Mouse (Mus musculus) right cerebral cortex, postnatal 36 days (tissue): ENCODE data around the gene Fam102a.
"Not testable (repeated sequence)": the region's sequence is repeated elsewhere in the genome, so short reads cannot be mapped to it uniquely, and the experiment has no call there.

Experiments
- DNase-seq, 2 experiments: peaks; one replicate each; pipeline ENCODE4 v3.0.0; 2022; ENCODE audit warnings: low spot score in 2 of 2, mixed read lengths in 1 of 2

The Fam102a gene

DNA sequence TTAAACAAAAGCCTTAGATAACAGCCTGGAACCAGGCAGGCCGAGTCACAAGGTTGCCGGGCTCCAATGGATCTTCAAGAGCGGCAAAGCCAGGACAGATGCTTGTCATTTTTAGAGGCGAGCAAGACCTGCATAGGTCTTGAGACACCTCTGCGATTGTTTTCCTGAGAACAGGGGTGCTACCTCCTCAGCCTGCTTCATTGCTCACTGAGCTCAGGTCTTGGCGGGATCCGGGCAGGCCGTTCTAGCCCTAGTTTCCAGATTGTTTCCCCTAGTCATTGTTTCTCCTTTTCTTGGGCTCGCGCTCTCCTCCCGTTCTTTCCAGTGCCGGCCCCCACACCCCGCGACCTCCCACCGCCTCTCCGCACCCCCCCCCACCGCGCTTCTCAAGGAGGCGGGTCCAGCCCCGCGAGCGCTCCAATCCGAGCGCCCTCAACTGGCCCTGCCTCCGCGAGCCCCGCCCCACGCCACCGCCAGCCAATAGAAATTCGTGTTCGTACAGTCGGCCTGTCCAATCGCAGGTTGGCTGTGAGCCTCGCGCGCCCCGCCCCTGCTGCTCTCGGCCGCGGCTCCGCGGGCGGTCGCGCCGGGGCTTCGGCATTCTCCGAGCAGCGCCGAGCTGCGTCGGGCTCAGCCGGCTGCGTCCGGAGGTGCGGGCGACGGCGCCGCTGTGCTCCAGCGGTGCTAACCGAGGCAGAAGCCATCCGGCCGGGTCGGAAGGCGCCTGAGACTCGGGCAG is at the start of gene Fam102a:
Fam102a (plus strand) TSS at position 600 of the 739 bp plus-strand sequence.
- peak; percentile 98 for DNase-seq

DNA sequence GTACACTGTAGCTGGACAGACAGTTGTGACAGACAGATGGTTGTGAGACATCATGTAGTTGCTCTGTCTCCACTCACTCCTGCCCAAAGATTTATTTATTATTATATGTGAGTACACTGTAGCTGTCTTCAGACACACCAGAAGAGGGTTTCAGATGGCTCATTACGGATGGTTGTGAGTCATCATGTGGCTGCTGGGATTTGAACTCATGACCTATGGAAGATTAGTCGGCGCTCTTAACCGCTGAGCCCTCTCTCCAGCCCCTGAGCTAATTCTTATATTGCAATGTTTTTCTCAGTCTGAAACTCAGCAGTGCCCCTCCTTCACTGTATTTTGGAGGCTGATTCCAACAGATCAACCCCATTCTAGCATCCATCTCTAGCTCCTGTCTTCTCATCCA is 49.4 kb upstream of the Fam102a start:
- DNase-seq: no peak

DNA sequence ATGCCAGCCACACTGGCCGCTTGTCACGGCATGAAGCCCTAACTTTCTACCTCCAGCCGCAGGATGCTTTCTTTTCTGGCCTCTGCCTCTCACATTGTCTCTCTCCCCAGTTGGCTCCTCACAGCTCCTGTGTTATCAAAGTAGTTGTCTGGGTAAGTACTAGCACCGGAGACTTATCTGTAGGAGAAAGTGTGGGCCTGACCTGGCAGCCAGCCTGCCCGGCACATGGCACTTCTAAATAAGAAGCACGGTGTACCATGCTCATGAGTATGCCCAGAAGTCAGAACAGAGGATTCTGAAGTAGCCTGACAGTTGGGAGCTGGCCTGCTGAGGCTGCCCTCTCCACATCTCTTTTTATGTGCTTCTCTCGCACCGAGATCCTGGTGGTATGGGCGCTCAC is 49.0 kb upstream of the Fam102a start:
- no peak for DNase-seq

DNA sequence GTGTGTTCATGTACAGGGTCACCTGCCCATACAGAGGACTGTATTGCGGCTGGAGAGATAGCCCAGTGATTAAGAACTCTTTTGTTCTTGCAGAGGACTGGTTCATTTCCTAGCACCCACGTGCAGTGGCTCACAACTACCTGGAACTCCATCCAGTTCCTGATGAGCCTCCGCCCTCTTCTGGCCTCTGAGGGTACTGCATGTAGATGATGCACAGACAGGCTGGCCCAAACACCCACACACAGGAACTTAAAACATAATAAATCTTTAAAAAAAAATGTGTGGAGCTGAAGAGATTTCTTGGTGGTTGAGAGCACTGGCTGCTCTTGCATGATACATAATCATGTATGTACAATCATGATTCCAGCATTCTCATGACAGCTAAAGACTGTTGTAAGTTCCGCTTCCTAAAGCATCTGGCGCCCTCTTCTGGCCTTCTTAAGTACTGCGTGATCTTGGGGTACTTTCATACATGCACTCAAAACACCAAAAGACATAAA is 48.0 kb upstream of the Fam102a start:
- DNase-seq: peak; percentile 85 to 88

DNA sequence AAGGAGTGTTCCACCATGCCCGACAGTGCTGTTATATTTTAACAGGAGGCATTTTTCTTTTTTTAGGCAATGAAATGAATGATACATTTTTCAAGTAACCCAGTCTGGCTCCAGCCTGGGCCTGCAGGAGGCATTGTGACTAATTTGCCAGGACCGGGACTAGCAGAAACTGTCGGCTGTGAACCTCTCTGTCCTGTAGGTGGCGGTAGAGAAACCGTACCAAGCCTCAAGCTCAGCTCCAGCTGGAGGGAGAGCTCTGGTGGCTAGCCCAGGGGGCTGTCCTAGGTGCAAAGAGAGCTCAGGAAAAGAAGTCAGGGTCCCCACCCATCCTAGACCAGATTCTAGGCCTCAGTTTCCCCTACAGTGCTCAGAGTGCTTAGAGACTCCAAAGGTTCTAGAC is 46.5 kb upstream of the Fam102a start:
- peak; percentile 49 to 65 for DNase-seq

DNA sequence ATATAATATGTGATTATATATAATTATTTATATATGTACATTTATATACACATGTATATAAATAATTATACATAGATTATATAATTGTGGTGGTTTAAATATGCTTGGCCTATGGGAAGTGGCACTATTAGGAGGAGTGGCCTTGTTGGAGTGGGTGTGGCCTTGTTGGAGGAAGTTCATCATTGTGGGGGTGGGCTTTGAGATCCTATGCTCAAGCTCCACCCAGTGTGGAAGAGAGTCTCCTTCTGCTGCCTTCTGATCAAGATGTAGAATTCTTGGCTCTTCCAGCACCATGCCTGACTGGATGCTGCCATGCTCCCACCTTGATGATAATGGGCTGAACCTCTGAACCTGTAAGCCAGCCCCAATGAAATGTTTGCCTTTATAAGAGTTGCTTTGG is 44.4 kb upstream of the Fam102a start:
- DNase-seq: not testable (repeated sequence)

DNA sequence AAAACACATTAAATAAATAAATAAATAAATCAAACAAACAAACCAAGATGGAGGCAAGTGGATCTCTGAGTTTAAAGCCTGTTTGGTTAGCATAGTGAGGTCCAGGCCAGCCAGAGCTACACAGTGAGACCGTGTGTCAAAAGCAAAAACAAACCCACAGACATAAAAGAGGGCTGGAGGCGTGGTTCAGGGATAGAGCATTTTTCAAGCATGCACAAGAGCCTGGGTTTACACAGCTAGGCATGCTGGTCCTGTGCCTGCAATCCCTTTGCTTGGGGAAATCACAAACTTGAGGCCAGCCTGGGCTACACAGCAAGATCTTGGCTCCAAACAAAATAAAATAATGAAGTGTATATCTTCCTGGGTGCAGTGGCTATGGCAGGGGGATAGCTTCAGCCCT is 42.5 kb upstream of the Fam102a start:
- DNase-seq: no peak

DNA sequence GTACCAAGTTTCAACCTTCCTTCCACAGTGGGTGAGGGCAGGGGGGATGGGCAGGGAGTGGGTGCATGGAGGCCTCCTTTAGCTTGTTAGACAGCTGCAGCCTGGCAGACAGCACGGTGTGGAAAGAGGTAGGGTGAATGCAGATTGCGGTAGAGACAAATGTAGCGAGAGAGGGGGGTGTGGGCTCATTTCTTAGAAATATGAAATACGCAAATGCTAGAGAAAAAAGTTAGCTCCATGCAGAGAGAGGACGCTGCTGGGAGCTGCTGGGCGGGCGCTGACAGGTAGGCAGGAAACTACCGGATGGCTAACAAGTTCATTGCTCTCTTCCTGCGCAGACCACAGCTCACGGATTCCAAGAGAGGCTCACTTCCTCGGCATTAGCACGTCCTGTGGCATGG is 41.8 kb upstream of the Fam102a start:
- no peak for DNase-seq

DNA sequence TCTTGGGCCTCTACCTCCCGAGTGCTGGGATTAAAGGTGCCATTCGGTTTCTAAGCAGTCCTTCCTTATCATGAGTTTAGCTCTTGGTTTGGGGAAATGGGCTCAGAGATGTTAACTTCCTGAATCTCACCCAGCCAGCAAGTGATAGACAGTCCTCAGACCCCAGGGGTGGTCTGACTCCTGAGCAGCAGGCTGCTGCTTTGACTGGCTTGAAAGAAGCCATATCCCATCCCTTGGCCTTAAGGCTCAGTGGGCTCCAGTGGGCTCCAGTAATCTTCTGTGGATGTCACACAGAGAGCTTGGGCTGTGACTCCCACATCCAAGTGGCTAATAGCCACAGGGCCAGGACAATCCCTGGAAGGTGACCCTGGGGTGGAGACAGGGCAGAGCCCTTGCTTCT is 40.6 kb upstream of the Fam102a start:
- DNase-seq: no peak

DNA sequence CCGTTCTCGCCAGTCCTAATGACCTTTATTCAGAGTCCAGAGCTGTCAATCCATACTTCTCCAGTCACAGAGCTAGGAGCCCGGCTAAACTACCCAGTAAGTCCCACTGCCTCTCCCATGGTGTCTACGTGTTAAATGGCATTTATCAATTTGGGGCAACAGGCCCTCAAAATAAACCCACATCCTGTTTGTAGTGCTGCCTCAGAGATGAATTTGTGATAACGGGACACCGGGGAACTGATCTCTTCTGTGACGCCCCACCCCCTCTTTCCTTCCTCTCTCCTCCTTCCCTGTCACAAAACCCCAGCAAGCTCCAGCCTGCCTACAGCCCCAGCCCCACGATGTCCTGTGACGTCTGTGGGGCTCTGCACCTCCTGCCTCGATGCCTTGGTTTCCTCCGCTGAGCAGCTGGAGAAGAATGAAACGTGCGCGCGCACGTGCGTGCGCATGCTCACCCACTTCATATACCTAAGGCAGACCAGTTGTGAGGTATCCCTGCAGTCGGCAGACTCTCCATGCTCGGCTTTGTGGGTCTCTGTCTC is 39.9 kb upstream of the Fam102a start:
- DNase-seq: no peak

DNA sequence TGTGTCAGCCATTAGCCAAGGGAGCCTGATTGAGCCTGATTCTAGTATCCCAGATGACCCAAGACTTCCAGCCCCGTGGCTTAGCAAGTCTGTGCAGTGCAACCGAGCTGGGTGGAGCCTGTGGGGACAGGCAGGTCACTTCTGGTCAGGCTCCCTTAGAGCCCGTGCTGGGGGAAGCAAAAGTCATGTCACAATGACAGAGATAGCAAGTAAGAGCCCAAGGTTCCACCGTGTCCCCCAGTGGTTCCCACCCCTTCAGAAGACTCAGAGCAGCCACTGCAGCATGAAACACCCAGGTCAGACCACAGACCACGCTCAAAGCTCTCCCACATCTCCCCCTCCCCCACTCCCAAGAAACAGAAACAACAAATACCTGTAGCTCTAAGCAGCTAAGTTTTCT is 38.9 kb upstream of the Fam102a start:
- no peak for DNase-seq

DNA sequence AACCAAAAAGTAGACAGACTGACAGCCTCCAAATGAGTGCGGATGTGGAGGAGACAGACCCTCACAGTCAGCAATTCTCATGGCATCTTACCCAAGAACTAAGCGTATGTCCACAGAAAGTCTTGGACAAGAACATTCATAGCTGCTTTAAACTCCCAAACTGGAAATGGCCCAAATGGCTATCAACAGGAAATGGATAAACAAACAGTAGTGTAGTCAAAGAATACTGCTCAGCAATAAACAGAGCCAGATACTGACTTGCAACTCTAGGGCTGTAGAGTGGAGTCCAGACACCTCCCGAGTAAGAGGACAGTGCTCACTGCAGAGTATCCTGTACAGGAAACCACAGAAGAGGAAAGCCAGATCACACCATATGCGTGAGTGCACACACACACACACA is 35.8 kb upstream of the Fam102a start:
- no peak for DNase-seq

DNA sequence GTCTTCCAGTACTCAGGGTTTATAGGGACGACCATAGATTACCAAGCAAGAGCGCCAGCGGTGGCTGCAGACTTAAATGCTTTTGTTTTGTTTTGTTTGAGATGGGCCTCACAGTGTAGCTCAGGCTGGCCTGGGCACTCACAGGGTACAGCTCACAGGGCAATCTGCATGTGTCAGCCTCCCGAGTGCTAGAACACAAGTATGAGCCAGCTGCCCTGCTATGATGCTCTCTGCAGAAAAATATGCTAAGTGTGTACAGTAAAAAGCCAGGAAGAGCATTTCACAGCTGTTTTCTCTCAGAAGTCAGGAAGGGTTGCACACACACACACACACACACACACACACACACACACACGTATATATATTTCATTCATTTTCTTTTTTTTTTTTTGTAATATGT is 34.7 kb upstream of the Fam102a start:
- no peak for DNase-seq

DNA sequence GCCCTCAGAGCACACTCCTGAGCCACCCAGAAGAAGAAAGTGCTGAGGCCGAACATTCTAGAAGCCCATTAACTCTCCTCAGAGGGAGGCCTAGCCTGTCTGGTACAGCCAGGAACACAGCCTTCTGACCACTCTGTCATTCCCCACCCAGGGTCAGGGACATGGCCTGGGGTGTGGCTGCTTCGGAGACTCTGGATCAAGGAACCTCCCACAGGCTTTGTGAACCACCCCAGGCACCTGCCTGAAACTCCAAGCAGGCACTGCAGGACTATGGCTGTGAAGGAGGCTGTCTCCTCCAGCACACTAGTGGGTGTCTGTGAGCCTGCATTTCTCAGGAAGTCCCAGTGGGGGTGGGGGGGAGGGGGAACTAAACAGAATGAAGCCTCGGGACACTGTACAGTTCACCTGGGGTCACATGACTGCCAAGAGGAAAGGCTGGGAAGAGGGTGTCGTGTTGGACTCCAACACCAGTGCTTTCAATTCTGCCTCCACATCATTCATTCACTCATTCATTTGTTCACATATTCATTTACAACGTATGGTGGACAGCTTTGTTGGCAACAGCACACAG is 33.3 kb upstream of the Fam102a start:
- no peak for DNase-seq

DNA sequence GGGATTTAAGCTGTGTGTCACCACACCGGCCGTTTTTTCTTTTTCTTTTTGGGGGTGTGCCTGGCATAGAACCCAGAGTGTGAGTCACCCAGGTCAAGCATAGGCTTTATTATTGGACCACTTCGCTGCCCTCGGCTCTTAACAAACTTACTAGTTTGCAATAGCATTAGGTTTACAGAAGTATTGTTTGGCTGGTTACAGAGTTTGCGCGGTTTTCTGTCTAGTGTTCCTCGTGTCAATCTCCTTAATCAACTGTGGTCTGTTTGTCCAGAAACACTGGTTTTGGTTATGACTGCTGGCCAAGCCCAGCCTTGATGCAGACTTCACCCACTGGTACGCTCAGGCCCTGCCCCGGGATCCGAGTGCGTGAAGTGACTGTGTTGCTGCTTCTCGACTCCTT is 32.3 kb upstream of the Fam102a start:
- DNase-seq: no peak

DNA sequence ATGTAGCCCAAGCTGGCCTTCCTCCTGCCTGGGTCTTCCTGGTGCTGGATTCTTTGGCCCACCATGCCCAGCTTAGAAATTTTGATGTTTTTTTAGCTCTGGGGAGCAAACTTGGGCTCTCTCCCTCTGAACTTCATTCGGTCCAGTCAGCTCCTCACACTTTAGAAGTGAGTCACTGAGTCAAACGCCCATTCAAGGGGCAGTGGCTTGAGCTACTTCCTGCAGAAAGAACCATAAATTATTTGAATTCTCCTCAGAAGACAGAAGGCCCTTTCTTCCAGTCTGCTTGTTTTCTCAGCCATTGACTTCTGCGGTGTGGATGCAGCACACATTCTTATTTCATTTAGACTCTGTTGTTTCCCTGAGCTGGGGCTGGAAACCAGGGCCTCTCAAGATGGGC is 31.5 kb upstream of the Fam102a start:
- no peak for DNase-seq

DNA sequence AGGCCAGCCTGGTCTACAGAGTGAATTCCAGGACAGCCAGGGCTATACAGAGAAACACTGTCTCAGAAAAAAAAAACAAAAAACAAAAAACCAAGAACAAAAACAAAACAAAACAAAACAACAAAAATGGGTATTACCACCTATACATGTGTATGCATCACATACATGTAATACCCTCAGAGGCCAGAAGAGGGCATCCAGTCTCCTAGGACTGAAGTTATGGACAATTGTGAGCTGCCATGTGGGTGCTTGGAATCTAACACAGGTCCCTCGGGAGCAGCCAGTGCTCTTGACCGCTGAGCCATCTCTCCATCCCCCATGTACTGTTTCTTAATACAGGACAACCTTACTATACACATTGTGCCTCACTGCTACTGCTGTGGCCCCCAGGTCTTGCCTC is 29.6 kb upstream of the Fam102a start:
- DNase-seq: no peak

DNA sequence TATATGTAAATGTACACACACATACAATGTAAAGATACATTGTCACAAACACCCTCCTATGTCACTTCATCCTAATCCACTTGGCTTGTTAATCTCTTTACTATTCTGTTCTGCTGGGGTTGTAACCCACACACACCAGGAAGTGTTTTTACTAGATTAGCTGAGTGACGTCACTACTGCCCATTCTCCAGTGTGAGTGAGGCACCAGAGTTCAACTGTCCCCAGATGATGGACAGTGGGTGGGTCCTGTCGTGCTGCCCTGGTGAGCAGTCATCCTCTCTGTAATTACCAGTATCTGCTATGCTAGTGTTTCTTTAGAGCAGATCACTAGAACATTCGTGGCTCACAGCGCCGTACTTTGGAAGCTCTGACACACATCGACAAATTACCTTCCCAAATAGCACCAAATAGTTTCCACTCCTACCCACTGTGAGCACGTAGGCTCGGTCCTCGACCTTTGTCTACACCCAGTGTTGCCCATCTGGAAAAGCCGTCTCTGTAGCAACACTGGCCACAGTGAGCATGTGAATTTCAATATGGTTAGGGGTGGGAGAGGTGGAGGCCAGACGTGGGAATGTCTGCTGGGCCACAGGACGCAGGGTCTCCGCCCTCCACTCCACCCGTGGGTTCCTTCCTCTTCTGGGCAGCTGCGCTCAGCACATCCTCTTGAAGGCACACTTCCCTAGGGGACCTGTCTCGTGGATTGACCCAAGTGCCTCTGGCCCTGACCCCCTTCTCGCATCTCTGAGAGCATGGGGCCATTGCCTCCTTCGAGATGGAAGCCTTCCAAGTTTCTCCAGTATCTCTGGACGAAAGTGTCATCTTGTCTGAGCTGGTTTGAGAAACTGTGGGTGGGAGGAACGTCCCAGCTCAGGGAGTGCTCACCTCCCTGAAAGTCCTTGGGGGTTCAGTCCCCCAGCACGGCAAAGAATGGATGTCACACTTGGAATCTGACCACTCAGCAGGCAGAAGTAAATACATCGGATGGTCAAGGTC is 28.2 kb upstream of the Fam102a start:
- no peak for DNase-seq

DNA sequence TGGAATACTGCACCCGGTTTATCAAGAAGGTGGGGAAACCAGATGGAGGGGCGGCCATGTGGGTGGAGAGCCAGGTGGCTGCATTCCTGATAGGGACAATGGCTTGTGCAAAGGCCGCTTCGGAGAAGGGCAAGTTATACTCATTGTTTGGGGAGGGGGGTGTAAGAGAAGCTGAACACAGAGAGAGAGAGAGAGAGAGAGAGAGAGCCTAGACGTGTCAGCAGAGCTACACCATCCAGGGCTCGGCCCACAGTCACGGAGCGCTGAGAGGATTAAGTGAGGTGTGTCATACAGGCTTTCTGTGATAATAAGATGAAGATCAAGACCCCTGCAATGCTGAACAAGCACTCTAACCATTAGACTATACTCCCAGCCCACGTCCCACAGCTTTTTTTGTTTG is 27.2 kb upstream of the Fam102a start:
- no peak for DNase-seq

DNA sequence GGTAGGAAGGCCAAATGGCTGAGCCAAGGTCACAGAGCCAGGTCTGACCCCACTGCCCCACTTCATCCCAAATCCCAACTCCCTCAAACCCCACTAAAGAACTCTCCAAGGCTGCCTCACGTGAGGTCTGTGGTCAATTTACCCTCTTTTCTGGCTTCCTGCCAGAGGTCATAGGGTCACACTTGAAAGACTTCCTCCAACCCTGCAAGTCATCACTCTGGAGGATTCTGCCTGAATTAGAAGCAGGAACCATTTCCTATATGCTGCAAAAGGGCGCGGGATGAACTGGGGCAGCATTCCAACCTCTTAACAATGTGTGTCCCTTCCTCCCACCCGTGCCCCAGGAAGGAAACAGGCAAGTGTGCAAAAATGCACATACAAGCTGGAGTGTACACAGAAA is 25.8 kb upstream of the Fam102a start:
- DNase-seq: no peak

DNA sequence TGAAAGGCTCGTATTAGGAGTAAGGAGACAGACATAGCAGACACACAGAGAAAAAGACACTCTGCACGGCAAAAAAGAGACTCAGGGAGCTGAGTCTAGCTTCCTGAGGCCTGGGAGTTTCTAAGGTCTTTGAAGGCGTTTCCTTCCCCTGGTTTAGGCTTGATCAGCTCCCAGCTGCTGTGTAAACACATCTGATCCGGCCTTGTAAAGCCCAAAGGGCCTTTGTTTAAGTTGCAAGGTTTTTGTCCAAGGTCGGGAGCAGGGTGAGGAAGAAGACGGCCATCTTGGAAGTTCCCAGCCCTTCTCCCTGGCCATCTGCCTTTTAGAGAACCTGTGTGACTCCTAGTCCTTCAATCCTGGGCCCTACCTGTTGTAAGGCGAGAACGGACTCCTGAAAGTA is 25.2 kb upstream of the Fam102a start:
- no peak for DNase-seq

DNA sequence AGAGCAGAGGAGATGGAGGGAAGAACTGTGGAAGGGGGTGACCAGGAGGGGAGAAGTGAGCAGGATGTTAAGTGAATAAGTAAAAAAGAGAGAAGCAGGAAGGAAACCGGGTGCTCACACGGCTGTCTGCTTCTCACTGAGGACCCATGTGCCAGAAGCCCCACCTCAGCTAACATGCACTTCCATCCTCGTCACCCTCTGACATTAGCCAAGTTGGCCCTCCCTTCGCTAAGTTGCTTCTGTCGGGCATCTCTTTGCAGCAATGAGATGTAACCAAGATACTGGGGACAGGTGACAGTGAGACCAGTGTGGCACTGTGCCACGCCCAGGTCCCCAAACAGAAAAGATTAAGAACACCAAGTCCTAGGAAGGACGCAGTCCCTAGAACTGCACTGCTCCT is 22.5 kb upstream of the Fam102a start:
- no peak for DNase-seq
